Mouse (Mus musculus): ENCODE results near the gene Kri1. TPM values are rescaled to one million over a fixed set of nuclear protein-coding genes. Genes with fewer than 3 reads are reported as not detected.
A peak's percentile ranks its signal among the peaks of the same experiment; 100 is the strongest.

Gene Kri1
- total and polyA plus RNA-seq, 3 experiments, result 76.1 to 233 (median 199) TPM

- Histone ChIP-seq H3K9ac (ENCODE audit: control insufficient read depth, low read depth, low read length, poor library complexity, severe bottlenecking) (peak overlapping the region; percentile 35), H3K27me3 (ENCODE audit: control insufficient read depth in 1 of 2, insufficient read depth in 2 of 2, low read length in 2 of 2) (peaks cover 0 to 2% of the 10 kb centered on the region in 2 experiments; a peak in 1 of 4 replicates), H3K4me3 (ENCODE audit: control insufficient read depth in 1 of 2, insufficient read depth in 1 of 2, low read depth in 2 of 2, low read length in 2 of 2) (peak overlapping the region; percentile 38 to 42), H3K4me1 (ENCODE audit: control insufficient read depth in 1 of 2, insufficient read depth in 2 of 2, low read length in 2 of 2) (peaks cover 0 to 6% of the 10 kb centered on the region in 2 experiments; a peak in 3 of 4 replicates), H3K27ac (ENCODE audit: control insufficient read depth, low read depth, low read length) (no peak overlapping the region), H3K36me3 (ENCODE audit: control insufficient read depth in 1 of 2, insufficient read depth in 2 of 2, low read length in 2 of 2) (peaks cover 0 to 6% of the 10 kb centered on the region in 2 experiments; a peak in 1 of 4 replicates), H3K79me2 (ENCODE audit: control insufficient read depth, insufficient read depth, low read length, poor library complexity) (no peaks in the 10 kb centered on the region), H3K9me3 (replicated peaks; ENCODE audit: insufficient read depth, low read length) (no peaks in the 10 kb centered on the region)
- no peak for TF ChIP-seq ZC3H11A (IDR thresholded peaks at IDR 0.05; ENCODE audit: low read depth, low read length)
- peak; percentile 54 for TF ChIP-seq USF1 (IDR thresholded peaks at IDR 0.05; ENCODE audit: low read depth, low read length)
- no peak for TF ChIP-seq ZNF384 (IDR thresholded peaks at IDR 0.05; ENCODE audit: low read depth, low read length)
- TF ChIP-seq CHD2 (IDR thresholded peaks at IDR 0.05; ENCODE audit: low read length), result peak; percentile 87
- 0 out of 2 replicates have a peak, but pooled peaks have one; percentile 4 for TF ChIP-seq TAL1 (IDR thresholded peaks at IDR 0.05; ENCODE audit: low read length)
- TF ChIP-seq NELFE (IDR thresholded peaks at IDR 0.05; ENCODE audit: low read depth, low read length), result peak; percentile 54
- no peak for TF ChIP-seq POLR2AphosphoS2 (IDR thresholded peaks at IDR 0.05; ENCODE audit: low read length)
- TF ChIP-seq MXI1 (IDR thresholded peaks at IDR 0.05; ENCODE audit: low read depth, low read length), result 0 out of 2 replicates have a peak, but pooled peaks have one; percentile 42
- peak; percentile 18 to 56; a peak in 2 of 4 replicates for TF ChIP-seq POLR2A (IDR thresholded peaks at IDR 0.05; ENCODE audit: control insufficient read depth in 1 of 2, insufficient read depth in 1 of 2, low read depth in 1 of 2, low read length in 2 of 2, poor library complexity in 1 of 2)
- peak; percentile 53 for TF ChIP-seq GATA1 (IDR thresholded peaks at IDR 0.05; ENCODE audit: low read depth, low read length)
- TF ChIP-seq JUND (IDR thresholded peaks at IDR 0.05; ENCODE audit: low read depth, low read length), result no peak
- TF ChIP-seq ETS1 (IDR thresholded peaks at IDR 0.05; ENCODE audit: low read depth, low read length), result no peak
- TF ChIP-seq HCFC1 (IDR thresholded peaks at IDR 0.05; ENCODE audit: low read depth, low read length), result 0 out of 2 replicates have a peak, but pooled peaks have one; percentile 51
- 0 out of 2 replicates have a peak, but pooled peaks have one; percentile 18 for TF ChIP-seq MAX (IDR thresholded peaks at IDR 0.05; ENCODE audit: low read length)
- TF ChIP-seq BHLHE40 (IDR thresholded peaks at IDR 0.05; ENCODE audit: borderline replicate concordance, low read depth, low read length), result no peak
- no peak for TF ChIP-seq CHD1 (IDR thresholded peaks at IDR 0.05; ENCODE audit: low read depth, low read length)
- 0 out of 2 replicates have a peak, but pooled peaks have one; percentile 9 for TF ChIP-seq ZMIZ1 (IDR thresholded peaks at IDR 0.05; ENCODE audit: low read depth, low read length)
- 0 out of 2 replicates have a peak, but pooled peaks have one; percentile 14 for TF ChIP-seq ELF1 (IDR thresholded peaks at IDR 0.05; ENCODE audit: low read depth, low read length)
- 0 out of 2 replicates have a peak, but pooled peaks have one; percentile 22 for TF ChIP-seq MYC (IDR thresholded peaks at IDR 0.05; ENCODE audit: low read depth, low read length)
- TF ChIP-seq TBP (IDR thresholded peaks at IDR 0.05; ENCODE audit: low read depth, low read length), result peak; percentile 80
- TF ChIP-seq SIN3A (IDR thresholded peaks at IDR 0.05; ENCODE audit: low read length), result peak; percentile 63; the same call in 1 of the 2 replicates
- DNase-seq (ENCODE audit: low read depth, low spot score), result peak; percentile 98
These were observed 21.5 kb upstream of the Kri1 start for GRCm38 (mm10) chr9:21309150-21309741.

All from MEL (cell line).